Mouse (Mus musculus): ENCODE data around the gene Cul7.
A peak's percentile ranks its signal among the peaks of the same experiment; 100 is the strongest.

Gene Cul7

GRCm38 (mm10) chr17:46650232-46651031 is at the start of gene Cul7:
Gene Cul7 (plus strand): TSS chr17:46650337.
- TF ChIP-seq CTCF (conservative IDR thresholded peaks at IDR 0.05; ENCODE audit: low read length), result no peak
- TF ChIP-seq NANOG (IDR thresholded peaks at IDR 0.05; ENCODE audit: borderline replicate concordance, low read length), result no peak
- no peak for TF ChIP-seq POU5F1 (IDR thresholded peaks at IDR 0.05; ENCODE audit: borderline replicate concordance, low read length)
- peak within 1 kb of the TSS; percentile 86 for H3K4me3 ChIP-seq (replicated peaks; ENCODE audit: low read length)
- H3K4me1 ChIP-seq (replicated peaks; ENCODE audit: low read depth, low read length), result peaks cover 73% of the 10 kb centered on the region
- peaks cover 3% of the 10 kb centered on the region; the same call in 1 of the 2 replicates for H3K27me3 ChIP-seq (ENCODE audit: insufficient read depth, low read length)
- peaks cover 60% of the 10 kb centered on the region for H3K36me3 ChIP-seq (ENCODE audit: insufficient read depth, low read length)
- no peaks in the 10 kb centered on the region for H3K9me3 ChIP-seq (ENCODE audit: low read length)

- no peaks in the 10 kb centered on the region for H3K27me3 ChIP-seq (ENCODE audit: insufficient read depth, low read length)
- H3K4me3 ChIP-seq (replicated peaks; ENCODE audit: low read length), result no peak overlapping the region
- H3K36me3 ChIP-seq (ENCODE audit: insufficient read depth, low read length), result peaks cover 4% of the 10 kb centered on the region
- peaks cover 69% of the 10 kb centered on the region for H3K4me1 ChIP-seq (replicated peaks; ENCODE audit: low read depth, low read length)
- H3K9me3 ChIP-seq (ENCODE audit: low read length), result no peaks in the 10 kb centered on the region
- TF ChIP-seq NANOG (IDR thresholded peaks at IDR 0.05; ENCODE audit: borderline replicate concordance, low read length), result no peak
- TF ChIP-seq CTCF (conservative IDR thresholded peaks at IDR 0.05; ENCODE audit: low read length), result peak; percentile 43
Measured at GRCm38 (mm10) chr17:46600569-46600968, 49.6 kb upstream of the Cul7 start.

DNA sequence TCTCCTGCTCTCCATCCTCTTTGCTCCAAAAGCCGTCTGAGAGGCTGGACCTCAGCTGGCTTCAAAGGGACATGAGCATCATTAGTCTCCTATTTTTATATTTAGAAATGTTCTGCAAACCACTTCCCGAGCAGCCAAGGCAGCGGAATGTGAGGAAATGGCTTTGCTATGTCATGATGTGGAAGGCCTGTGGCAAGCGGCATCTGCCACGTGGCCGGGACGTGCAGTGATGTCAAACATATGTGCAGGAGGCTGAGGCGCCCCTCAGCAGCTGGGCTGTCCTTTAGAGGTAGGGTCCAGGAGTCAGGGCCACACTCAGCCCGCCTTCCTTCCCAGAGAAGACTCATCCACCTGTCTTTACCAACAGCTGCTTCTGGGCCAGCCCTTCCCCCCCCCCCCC is 47.9 kb upstream of the Cul7 start:
- no peak for TF ChIP-seq CTCF (conservative IDR thresholded peaks at IDR 0.05; ENCODE audit: low read length)
- no peak for TF ChIP-seq POU5F1 (IDR thresholded peaks at IDR 0.05; ENCODE audit: borderline replicate concordance, low read length)
- TF ChIP-seq NANOG (IDR thresholded peaks at IDR 0.05; ENCODE audit: borderline replicate concordance, low read length), result no peak
- H3K36me3 ChIP-seq (ENCODE audit: insufficient read depth, low read length), result peaks cover 4% of the 10 kb centered on the region
- no peaks in the 10 kb centered on the region for H3K9me3 ChIP-seq (ENCODE audit: low read length)
- H3K4me1 ChIP-seq (replicated peaks; ENCODE audit: low read depth, low read length), result peaks cover 71% of the 10 kb centered on the region
- no peaks in the 10 kb centered on the region for H3K27me3 ChIP-seq (ENCODE audit: insufficient read depth, low read length)
- H3K4me3 ChIP-seq (replicated peaks; ENCODE audit: low read length), result peak overlapping the region; percentile 13; the same call in 1 of the 2 replicates

GRCm38 (mm10) chr17:46603229-46603628 is 46.9 kb upstream of the Cul7 start:
- no peaks in the 10 kb centered on the region for H3K27me3 ChIP-seq (ENCODE audit: insufficient read depth, low read length)
- no peaks in the 10 kb centered on the region for H3K9me3 ChIP-seq (ENCODE audit: low read length)
- no peaks in the 10 kb centered on the region; the same call in 1 of the 2 replicates for H3K36me3 ChIP-seq (ENCODE audit: insufficient read depth, low read length)
- no peak overlapping the region for H3K4me3 ChIP-seq (replicated peaks; ENCODE audit: low read length)
- no peak for TF ChIP-seq CTCF (conservative IDR thresholded peaks at IDR 0.05; ENCODE audit: low read length)
- TF ChIP-seq NANOG (IDR thresholded peaks at IDR 0.05; ENCODE audit: borderline replicate concordance, low read length), result no peak
- no peak for TF ChIP-seq POU5F1 (IDR thresholded peaks at IDR 0.05; ENCODE audit: borderline replicate concordance, low read length)
- peaks cover 71% of the 10 kb centered on the region for H3K4me1 ChIP-seq (replicated peaks; ENCODE audit: low read depth, low read length)

- no peaks in the 10 kb centered on the region for H3K9me3 ChIP-seq (ENCODE audit: low read length)
- TF ChIP-seq POU5F1 (IDR thresholded peaks at IDR 0.05; ENCODE audit: borderline replicate concordance, low read length) (no peak), NANOG (IDR thresholded peaks at IDR 0.05; ENCODE audit: borderline replicate concordance, low read length) (no peak), CTCF (conservative IDR thresholded peaks at IDR 0.05; ENCODE audit: low read length) (no peak)
- peaks cover 75% of the 10 kb centered on the region for H3K4me1 ChIP-seq (replicated peaks; ENCODE audit: low read depth, low read length)
Measured at GRCm38 (mm10) chr17:46605126-46605525, 45.0 kb upstream of the Cul7 start.

DNA sequence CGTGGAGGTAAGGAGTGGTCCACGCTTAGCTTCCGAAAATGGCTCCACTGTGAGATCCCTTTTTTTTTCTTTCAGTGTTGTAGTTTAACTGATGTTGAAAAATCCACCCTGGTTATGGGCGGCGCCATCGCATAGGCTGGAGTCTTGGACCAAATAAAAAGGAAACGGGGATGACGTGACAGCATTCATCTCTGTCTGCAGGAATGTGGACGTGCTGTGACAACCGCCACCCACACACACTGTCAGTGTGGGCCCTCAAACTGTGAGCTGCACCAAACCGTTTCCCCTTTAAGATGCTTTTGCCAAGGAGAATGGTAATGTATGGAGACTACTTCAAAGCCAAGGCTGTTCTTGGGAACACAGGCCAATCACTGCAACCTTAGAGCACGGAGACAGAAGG is 44.1 kb upstream of the Cul7 start:
- Histone ChIP-seq H3K9me3 (ENCODE audit: low read length) (no peaks in the 10 kb centered on the region), H3K36me3 (ENCODE audit: insufficient read depth, low read length) (no peaks in the 10 kb centered on the region), H3K4me3 (replicated peaks; ENCODE audit: low read length) (no peak overlapping the region), H3K4me1 (replicated peaks; ENCODE audit: low read depth, low read length) (peaks cover 79% of the 10 kb centered on the region), H3K27me3 (ENCODE audit: insufficient read depth, low read length) (no peaks in the 10 kb centered on the region)
- no peak for TF ChIP-seq CTCF (conservative IDR thresholded peaks at IDR 0.05; ENCODE audit: low read length)
- TF ChIP-seq POU5F1 (IDR thresholded peaks at IDR 0.05; ENCODE audit: borderline replicate concordance, low read length), result no peak
- TF ChIP-seq NANOG (IDR thresholded peaks at IDR 0.05; ENCODE audit: borderline replicate concordance, low read length), result no peak

More at GRCm38 (mm10) chr17:46605126-46605525, 45.0 kb upstream of the Cul7 start:
- H3K27me3 ChIP-seq (ENCODE audit: insufficient read depth, low read length), result no peaks in the 10 kb centered on the region
- H3K4me3 ChIP-seq (replicated peaks; ENCODE audit: low read length), result no peak overlapping the region
- H3K36me3 ChIP-seq (ENCODE audit: insufficient read depth, low read length), result no peaks in the 10 kb centered on the region

- H3K9me3 ChIP-seq (ENCODE audit: low read length), result no peaks in the 10 kb centered on the region
- peaks cover 85% of the 10 kb centered on the region for H3K4me1 ChIP-seq (replicated peaks; ENCODE audit: low read depth, low read length)
- TF ChIP-seq CTCF (conservative IDR thresholded peaks at IDR 0.05; ENCODE audit: low read length) (no peak), NANOG (IDR thresholded peaks at IDR 0.05; ENCODE audit: borderline replicate concordance, low read length) (no peak), POU5F1 (IDR thresholded peaks at IDR 0.05; ENCODE audit: borderline replicate concordance, low read length) (no peak)
- H3K4me3 ChIP-seq (replicated peaks; ENCODE audit: low read length), result peak overlapping the region; percentile 71
- no peaks in the 10 kb centered on the region for H3K27me3 ChIP-seq (ENCODE audit: insufficient read depth, low read length)
- no peaks in the 10 kb centered on the region for H3K36me3 ChIP-seq (ENCODE audit: insufficient read depth, low read length)
Measured at GRCm38 (mm10) chr17:46609721-46610514, 40.2 kb upstream of the Cul7 start.

DNA sequence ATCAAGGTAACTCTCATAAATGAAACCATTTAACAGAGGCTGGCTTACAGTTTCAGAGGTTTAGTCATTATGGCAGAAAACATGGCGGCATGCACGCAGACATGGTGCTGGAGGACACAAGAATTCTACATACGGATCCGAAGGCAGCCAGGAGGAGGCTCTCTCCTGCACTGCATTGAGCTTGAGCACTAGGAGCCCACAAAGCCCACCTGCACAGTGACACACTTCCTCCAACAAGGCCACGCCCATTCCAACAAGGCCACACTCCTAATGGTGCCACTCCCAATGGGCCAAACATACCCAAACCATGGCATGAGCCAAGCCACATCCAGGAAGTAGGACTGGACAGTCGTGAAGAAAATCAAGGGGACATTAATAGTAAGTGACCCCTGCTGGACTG is 38.8 kb upstream of the Cul7 start:
- TF ChIP-seq NANOG (IDR thresholded peaks at IDR 0.05; ENCODE audit: borderline replicate concordance, low read length), result no peak

More for the DNA sequence above, 38.8 kb upstream of the Cul7 start:
- Histone ChIP-seq H3K27me3 (ENCODE audit: insufficient read depth, low read length) (no peaks in the 10 kb centered on the region), H3K36me3 (ENCODE audit: insufficient read depth, low read length) (no peaks in the 10 kb centered on the region), H3K9me3 (ENCODE audit: low read length) (no peaks in the 10 kb centered on the region), H3K4me3 (replicated peaks; ENCODE audit: low read length) (peak overlapping the region; percentile 71; the same call in 1 of the 2 replicates), H3K4me1 (replicated peaks; ENCODE audit: low read depth, low read length) (peaks cover 86% of the 10 kb centered on the region)
